Mouse (Mus musculus) heart, embryonic 14.5 days (tissue): ENCODE data around the gene Zswim2. TPM values are rescaled to one million over a fixed set of nuclear protein-coding genes. Genes with fewer than 3 reads are reported as not detected.
"Not testable (repeated sequence)": the region's sequence is repeated elsewhere in the genome, so short reads cannot be mapped to it uniquely, and the experiment has no call there.

ENCODE experiments used
- ATAC-seq: fragments of 200-750 bp; cut with Nextera tagmentation; 2 replicates; pipeline ENCODE4 v1.8.0; 2017; ENCODE audit warnings: low read depth, moderate TSS enrichment; ENCODE audit not compliant: insufficient number of reproducible peaks, insufficient read depth, low FRiP score
- H3K27ac ChIP-seq, 2 experiments: fragments of 200-500 bp in 1 of 2; fragments of 300-500 bp in 1 of 2; sonication (generic) in 1 of 2; replicated peaks in 1 of 2; 2 replicates each; pipeline ENCODE4 v1.5.1; 2012 to 2014; ENCODE audit warnings: low read depth in 2 of 2, low read length in 2 of 2, control low read depth in 1 of 2, mild to moderate bottlenecking in 1 of 2, mixed read lengths in 1 of 2; ENCODE audit not compliant: control insufficient read depth in 1 of 2, insufficient read depth in 1 of 2
- H3K27me3 ChIP-seq: fragments of 300-500 bp; sonication (generic); 2 replicates; pipeline ENCODE4 v1.6.1; 2014; ENCODE audit warnings: mild to moderate bottlenecking, low read length, control low read depth; ENCODE audit not compliant: control insufficient read depth, insufficient read depth
- H3K36me3 ChIP-seq: fragments of 300-500 bp; sonication (generic); 2 replicates; pipeline ENCODE4 v1.6.1; 2014; ENCODE audit warnings: mild to moderate bottlenecking, control low read depth, low read length, mixed read lengths; ENCODE audit not compliant: control insufficient read depth, insufficient read depth
- H3K4me1 ChIP-seq, 2 experiments: fragments of 200-500 bp in 1 of 2; fragments of 300-500 bp in 1 of 2; sonication (generic) in 1 of 2; 2 replicates each; pipeline ENCODE4 v1.6.1; 2012 to 2014; ENCODE audit warnings: low read length in 2 of 2, control low read depth in 1 of 2, mixed read lengths in 1 of 2; ENCODE audit not compliant: control insufficient read depth in 2 of 2, insufficient read depth in 2 of 2
- H3K4me2 ChIP-seq: fragments of 300-500 bp; sonication (generic); 2 replicates; pipeline ENCODE4 v1.6.1; 2014; ENCODE audit warnings: mild to moderate bottlenecking, low read length
- H3K4me3 ChIP-seq, 2 experiments: fragments of 200-500 bp in 1 of 2; fragments of 300-500 bp in 1 of 2; sonication (generic) in 1 of 2; 2 replicates each; pipeline ENCODE4 v1.5.1; 2012 to 2014; ENCODE audit warnings: low read length in 2 of 2, mild to moderate bottlenecking in 2 of 2, control low read depth in 1 of 2, low read depth in 1 of 2, moderate library complexity in 1 of 2; ENCODE audit not compliant: control insufficient read depth in 1 of 2, insufficient read depth in 1 of 2
- H3K9ac ChIP-seq: fragments of 300-500 bp; sonication (generic); 2 replicates; pipeline ENCODE4 v1.6.1; 2014; ENCODE audit warnings: mild to moderate bottlenecking, low read length
- H3K9me3 ChIP-seq: fragments of 300-500 bp; sonication (generic); 2 replicates; pipeline ENCODE4 v1.6.1; 2016; ENCODE audit warnings: low read length, control low read depth; ENCODE audit not compliant: control insufficient read depth
- WGBS: fragments of 180-500 bp; shearing (Covaris S2); extraction: QIAGEN DNeasy Blood & Tissue Kit; methylation state at CpG from one replicate; pipeline ENCODE4 v1.1.7; 2014; 5-methylcytosine and 5-hydroxymethylcytosine counted together
- polyA plus RNA-seq: library from polyadenylated mRNA; unstranded; fragments of >200 nt; fragmentation: Nextera tagmentation; extraction: Ambion mirVana; gene quantifications from 2 replicates; pipeline ENCODE4 v1.2.1, GENCODE M21; 2014

The Zswim2 gene
- polyA plus RNA-seq, result not detected in 2 replicates

DNA sequence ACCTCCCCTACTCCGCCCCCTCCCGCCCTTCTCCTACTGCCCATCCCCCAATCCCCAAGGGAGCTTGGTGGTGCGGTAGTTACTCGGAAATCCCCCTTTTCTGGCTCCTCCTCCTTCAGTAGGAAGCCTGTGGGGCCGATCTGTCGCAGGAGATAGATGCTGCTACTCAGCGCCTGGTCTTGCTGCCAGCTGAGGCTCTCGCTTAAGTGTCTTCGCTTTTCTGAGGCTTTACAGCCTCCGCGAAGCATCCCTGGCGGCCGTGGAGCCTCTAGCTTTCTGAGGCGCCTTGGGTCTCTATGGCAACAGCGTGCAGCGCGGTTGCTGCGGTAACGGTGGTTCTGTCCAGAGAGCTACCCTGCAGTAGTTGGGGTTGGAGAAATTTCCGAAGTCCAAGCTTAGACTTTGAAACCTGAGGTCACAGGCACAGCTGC lies at the start of gene Zswim2:
Zswim2 (minus strand) TSS at position 298 of the 431 bp plus-strand sequence.
- H3K27me3 ChIP-seq, result no peaks in the 10 kb centered on the region
- under 1% methylated on average over 20 of the region's 20 CpGs for WGBS
- no peak within 1 kb of the TSS for H3K9ac ChIP-seq
- no peaks in the 10 kb centered on the region for H3K9me3 ChIP-seq
- ATAC-seq, result 0 out of 2 replicates have a peak, but pooled peaks have one; percentile 50
- H3K4me3 ChIP-seq, result peak within 1 kb of the TSS; percentile 17 to 18; a peak in 1 of 4 replicates
- peak within 1 kb of the TSS; percentile 59 for H3K4me2 ChIP-seq
- H3K36me3 ChIP-seq, result no peaks in the 10 kb centered on the region
- no peak within 1 kb of the TSS for H3K27ac ChIP-seq
- H3K4me1 ChIP-seq, result peaks cover 3% of the 10 kb centered on the region in 2 experiments; a peak in 1 of 4 replicates

DNA sequence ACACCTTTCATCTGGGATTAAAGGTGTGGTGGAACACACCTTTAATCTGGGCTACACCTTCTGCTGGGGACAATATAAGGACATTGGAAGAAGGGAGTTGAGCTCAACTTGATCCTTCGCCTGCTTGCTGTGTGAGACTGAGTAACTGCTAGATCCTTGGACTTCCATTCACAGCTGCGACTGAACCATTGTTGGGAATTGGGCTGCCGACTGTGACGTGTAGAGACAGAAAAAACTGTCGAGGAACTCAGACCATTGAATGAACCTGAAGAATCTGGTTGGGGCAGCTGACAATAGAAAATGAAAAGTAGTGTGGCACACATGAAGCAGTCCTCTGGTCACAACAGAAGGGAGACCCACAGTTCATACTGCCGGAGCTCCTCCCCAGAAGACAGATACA lies 49.2 kb upstream of the Zswim2 start, which contains the start of gene Gm13691:
Gm13691 (plus strand) TSS at position 301 of the 400 bp plus-strand sequence.
- not testable (repeated sequence) for H3K27ac ChIP-seq, H3K9me3 ChIP-seq, H3K4me3 ChIP-seq, H3K4me1 ChIP-seq, H3K4me2 ChIP-seq, H3K27me3 ChIP-seq, ATAC-seq, H3K36me3 ChIP-seq, H3K9ac ChIP-seq
- no CpG with 5 or more reads among the region's 6 CpGs for WGBS

DNA sequence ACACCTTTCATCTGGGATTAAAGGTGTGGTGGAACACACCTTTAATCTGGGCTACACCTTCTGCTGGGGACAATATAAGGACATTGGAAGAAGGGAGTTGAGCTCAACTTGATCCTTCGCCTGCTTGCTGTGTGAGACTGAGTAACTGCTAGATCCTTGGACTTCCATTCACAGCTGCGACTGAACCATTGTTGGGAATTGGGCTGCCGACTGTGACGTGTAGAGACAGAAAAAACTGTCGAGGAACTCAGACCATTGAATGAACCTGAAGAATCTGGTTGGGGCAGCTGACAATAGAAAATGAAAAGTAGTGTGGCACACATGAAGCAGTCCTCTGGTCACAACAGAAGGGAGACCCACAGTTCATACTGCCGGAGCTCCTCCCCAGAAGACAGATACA lies 43.4 kb upstream of the Zswim2 start, which contains the start of gene Gm13697:
Gm13697 (plus strand) TSS at position 301 of the 400 bp plus-strand sequence.
- H3K27me3 ChIP-seq, H3K27ac ChIP-seq, H3K4me3 ChIP-seq, H3K4me2 ChIP-seq, ATAC-seq, H3K36me3 ChIP-seq, H3K9me3 ChIP-seq, H3K4me1 ChIP-seq, H3K9ac ChIP-seq: not testable (repeated sequence)
- WGBS, result no CpG with 5 or more reads among the region's 6 CpGs

GRCm38 (mm10) chr2:83978633-83979032 lies 37.6 kb upstream of the Zswim2 start, which contains the start of gene Gm13694:
Gene Gm13694 (plus strand): TSS chr2:83978933.
- no CpG with 5 or more reads among the region's 6 CpGs for WGBS
- H3K9me3 ChIP-seq, H3K27me3 ChIP-seq, ATAC-seq, H3K4me3 ChIP-seq, H3K9ac ChIP-seq, H3K27ac ChIP-seq, H3K4me1 ChIP-seq, H3K4me2 ChIP-seq, H3K36me3 ChIP-seq: not testable (repeated sequence)

- not testable (repeated sequence) for H3K36me3 ChIP-seq, H3K27me3 ChIP-seq, H3K4me3 ChIP-seq, H3K4me1 ChIP-seq, H3K27ac ChIP-seq, H3K9me3 ChIP-seq, ATAC-seq, H3K9ac ChIP-seq, H3K4me2 ChIP-seq
- no CpG with 5 or more reads among the region's 6 CpGs for WGBS
Observed at GRCm38 (mm10) chr2:83972823-83973222, 31.8 kb upstream of the Zswim2 start, which contains the start of gene Gm13696. Gene Gm13696 (plus strand): TSS chr2:83973123.

DNA sequence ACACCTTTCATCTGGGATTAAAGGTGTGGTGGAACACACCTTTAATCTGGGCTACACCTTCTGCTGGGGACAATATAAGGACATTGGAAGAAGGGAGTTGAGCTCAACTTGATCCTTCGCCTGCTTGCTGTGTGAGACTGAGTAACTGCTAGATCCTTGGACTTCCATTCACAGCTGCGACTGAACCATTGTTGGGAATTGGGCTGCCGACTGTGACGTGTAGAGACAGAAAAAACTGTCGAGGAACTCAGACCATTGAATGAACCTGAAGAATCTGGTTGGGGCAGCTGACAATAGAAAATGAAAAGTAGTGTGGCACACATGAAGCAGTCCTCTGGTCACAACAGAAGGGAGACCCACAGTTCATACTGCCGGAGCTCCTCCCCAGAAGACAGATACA lies 26.0 kb upstream of the Zswim2 start, which contains the start of gene Gm13695:
Gm13695 (plus strand) TSS at position 301 of the 400 bp plus-strand sequence.
- not testable (repeated sequence) for H3K9ac ChIP-seq, ATAC-seq, H3K4me3 ChIP-seq, H3K9me3 ChIP-seq, H3K36me3 ChIP-seq, H3K4me1 ChIP-seq, H3K27me3 ChIP-seq, H3K4me2 ChIP-seq, H3K27ac ChIP-seq
- no CpG with 5 or more reads among the region's 6 CpGs for whole genome bisulfite sequencing

DNA sequence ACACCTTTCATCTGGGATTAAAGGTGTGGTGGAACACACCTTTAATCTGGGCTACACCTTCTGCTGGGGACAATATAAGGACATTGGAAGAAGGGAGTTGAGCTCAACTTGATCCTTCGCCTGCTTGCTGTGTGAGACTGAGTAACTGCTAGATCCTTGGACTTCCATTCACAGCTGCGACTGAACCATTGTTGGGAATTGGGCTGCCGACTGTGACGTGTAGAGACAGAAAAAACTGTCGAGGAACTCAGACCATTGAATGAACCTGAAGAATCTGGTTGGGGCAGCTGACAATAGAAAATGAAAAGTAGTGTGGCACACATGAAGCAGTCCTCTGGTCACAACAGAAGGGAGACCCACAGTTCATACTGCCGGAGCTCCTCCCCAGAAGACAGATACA lies 20.2 kb upstream of the Zswim2 start, which contains the start of gene Gm13693:
Gm13693 (plus strand) TSS at position 301 of the 400 bp plus-strand sequence.
- H3K36me3 ChIP-seq, H3K4me2 ChIP-seq, H3K27me3 ChIP-seq: not testable (repeated sequence)

DNA sequence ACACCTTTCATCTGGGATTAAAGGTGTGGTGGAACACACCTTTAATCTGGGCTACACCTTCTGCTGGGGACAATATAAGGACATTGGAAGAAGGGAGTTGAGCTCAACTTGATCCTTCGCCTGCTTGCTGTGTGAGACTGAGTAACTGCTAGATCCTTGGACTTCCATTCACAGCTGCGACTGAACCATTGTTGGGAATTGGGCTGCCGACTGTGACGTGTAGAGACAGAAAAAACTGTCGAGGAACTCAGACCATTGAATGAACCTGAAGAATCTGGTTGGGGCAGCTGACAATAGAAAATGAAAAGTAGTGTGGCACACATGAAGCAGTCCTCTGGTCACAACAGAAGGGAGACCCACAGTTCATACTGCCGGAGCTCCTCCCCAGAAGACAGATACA lies 14.4 kb upstream of the Zswim2 start, which contains the start of gene Gm13698:
Gm13698 (plus strand) TSS at position 301 of the 400 bp plus-strand sequence.
- H3K9me3 ChIP-seq, ATAC-seq, H3K9ac ChIP-seq, H3K4me2 ChIP-seq, H3K27me3 ChIP-seq, H3K27ac ChIP-seq, H3K4me1 ChIP-seq, H3K36me3 ChIP-seq, H3K4me3 ChIP-seq: not testable (repeated sequence)
- no CpG with 5 or more reads among the region's 6 CpGs for WGBS

More for the DNA sequence above, 20.2 kb upstream of the Zswim2 start, which contains the start of gene Gm13693:
- H3K9ac ChIP-seq, H3K9me3 ChIP-seq, ATAC-seq, H3K4me1 ChIP-seq, H3K4me3 ChIP-seq, H3K27ac ChIP-seq: not testable (repeated sequence)
- WGBS, result no CpG with 5 or more reads among the region's 6 CpGs
